Mouse (Mus musculus) heart, embryonic 10.5 days (tissue): ENCODE data around the gene Irx3. TPM values are rescaled to one million over a fixed set of nuclear protein-coding genes. Genes with fewer than 3 reads are reported as not detected.

Experiments used
- DNase-seq: peaks from one replicate; pipeline ENCODE4 v3.0.0-alpha.2; 2017; ENCODE audit warnings: low spot score
- H3K27ac ChIP-seq: fragments of 300-500 bp; sonication (generic); 2 replicates; pipeline ENCODE4 v1.5.1; 2016; ENCODE audit warnings: mild to moderate bottlenecking
- H3K27me3 ChIP-seq: fragments of 300-500 bp; sonication (generic); 2 replicates; pipeline ENCODE4 v1.6.1; 2016; ENCODE audit warnings: mild to moderate bottlenecking; ENCODE audit not compliant: poor library complexity, insufficient read depth, severe bottlenecking
- H3K36me3 ChIP-seq: fragments of 300-500 bp; sonication (generic); 2 replicates; pipeline ENCODE4 v1.6.1; 2016; ENCODE audit warnings: mild to moderate bottlenecking, moderate library complexity
- H3K4me1 ChIP-seq: fragments of 300-500 bp; sonication (generic); 2 replicates; pipeline ENCODE4 v1.6.1; 2016; ENCODE audit warnings: mild to moderate bottlenecking
- H3K4me3 ChIP-seq: fragments of 300-500 bp; sonication (generic); 2 replicates; pipeline ENCODE4 v1.5.1; 2016; ENCODE audit warnings: mild to moderate bottlenecking, moderate library complexity
- H3K9me3 ChIP-seq: fragments of 300-500 bp; sonication (generic); 2 replicates; pipeline ENCODE4 v1.6.1; 2016; ENCODE audit warnings: mild to moderate bottlenecking, moderate library complexity
- WGBS: fragments of 180-500 bp; shearing (Covaris S2); methylation state at CpG from one replicate; pipeline ENCODE4 v1.1.7; 2016; 5-methylcytosine and 5-hydroxymethylcytosine counted together
- polyA plus RNA-seq: library from polyadenylated mRNA; unstranded; fragments of >200 nt; fragmentation: Nextera tagmentation; extraction: Ambion mirVana; gene quantifications from 2 replicates; pipeline ENCODE4 v1.2.1, GENCODE M21; 2016

The Irx3 gene
- polyA plus RNA-seq, 1 experiment from 2014 or later = 13.5 TPM

DNA sequence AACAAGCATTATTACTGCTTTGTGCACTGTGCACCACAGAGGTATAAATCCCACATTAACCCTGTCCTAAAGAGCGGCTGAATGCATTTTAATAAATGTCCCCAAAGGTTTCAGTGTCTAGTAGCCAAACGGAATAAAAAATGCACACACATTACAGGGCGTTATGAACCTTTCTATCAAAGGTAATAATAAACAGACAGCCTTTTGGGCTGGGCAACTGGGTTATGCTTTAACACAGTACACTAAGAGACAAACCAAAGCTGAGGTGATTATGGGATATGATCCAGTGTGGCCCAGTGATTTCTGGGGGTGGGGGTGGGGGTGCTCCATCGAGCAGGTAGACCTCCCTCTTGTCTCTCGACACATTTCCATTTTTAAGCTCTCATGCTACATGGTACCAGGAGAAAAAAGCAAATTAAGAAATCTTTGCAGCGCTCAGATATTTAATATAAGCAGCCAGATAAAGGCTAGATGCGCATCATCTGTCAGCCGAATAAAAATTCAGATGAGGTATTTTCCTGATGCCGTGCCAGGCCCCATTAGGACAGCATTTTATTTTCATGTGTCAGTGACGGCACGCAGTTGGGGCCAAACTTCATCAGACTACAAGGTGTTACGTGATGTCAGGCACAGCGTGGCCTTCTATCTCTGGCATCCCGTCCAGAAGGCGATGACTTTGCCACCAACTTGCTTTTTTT lies 51.6 kb downstream of the Irx3 start:
- H3K4me3 ChIP-seq = no peak overlapping the region
- H3K27ac ChIP-seq = no peak overlapping the region
- H3K9me3 ChIP-seq = no peaks in the 10 kb centered on the region
- H3K36me3 ChIP-seq = no peaks in the 10 kb centered on the region
- H3K4me1 ChIP-seq = peaks cover 45% of the 10 kb centered on the region
- no peak for DNase-seq
- WGBS = 61% methylated on average over 15 of the region's 15 CpGs
- H3K27me3 ChIP-seq = peaks cover 8% of the 10 kb centered on the region; the same call in 1 of the 2 replicates

DNA sequence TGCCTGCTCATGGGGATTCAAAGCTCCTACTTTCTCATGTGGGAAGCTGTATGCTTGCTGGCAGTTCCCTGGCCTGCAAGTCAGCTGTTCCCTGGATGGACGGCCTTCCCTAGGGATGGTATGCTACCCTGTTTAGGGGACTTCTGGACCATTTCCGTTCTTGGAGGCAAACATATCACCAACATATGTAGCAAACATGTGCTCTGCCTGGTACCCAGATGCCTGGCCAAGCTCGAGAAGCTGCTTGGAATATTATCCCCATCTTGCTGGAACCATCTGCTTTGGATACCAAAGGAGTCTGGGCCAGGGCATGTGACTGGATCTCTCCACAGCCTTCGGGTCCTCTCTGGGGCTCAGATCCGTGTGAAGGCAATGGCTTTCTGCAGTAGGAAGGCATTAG lies 52.5 kb downstream of the Irx3 start:
- H3K36me3 ChIP-seq = no peaks in the 10 kb centered on the region
- H3K27ac ChIP-seq = no peak overlapping the region; the same call in 1 of the 2 replicates
- H3K9me3 ChIP-seq = no peaks in the 10 kb centered on the region
- peaks cover 8% of the 10 kb centered on the region; the same call in 1 of the 2 replicates for H3K27me3 ChIP-seq
- no peak overlapping the region for H3K4me3 ChIP-seq
- WGBS = 77% methylated on average over 5 of the region's 5 CpGs
- peaks cover 45% of the 10 kb centered on the region for H3K4me1 ChIP-seq
- no peak for DNase-seq
